Mouse (Mus musculus) adrenal gland, adult 18-20 months (tissue): Measurements from ENCODE around the gene Lexm. TPM values are rescaled to one million over a fixed set of nuclear protein-coding genes. Genes with fewer than 3 reads are reported as not detected.

Source experiments
- DNase-seq, 2 experiments: peaks; one replicate each; pipeline ENCODE4 v3.0.0; 2021 to 2022; ENCODE audit warnings: low spot score in 2 of 2
- total RNA-seq, 2 experiments: library from RNA; stranded (reverse); gene quantifications; 1 replicate in 1 of 2; 2 replicates in 1 of 2; pipeline ENCODE4 v1.2.3; 2021

Gene Lexm
- total RNA-seq, 2 experiments from 2014 or later, result not detected

DNA sequence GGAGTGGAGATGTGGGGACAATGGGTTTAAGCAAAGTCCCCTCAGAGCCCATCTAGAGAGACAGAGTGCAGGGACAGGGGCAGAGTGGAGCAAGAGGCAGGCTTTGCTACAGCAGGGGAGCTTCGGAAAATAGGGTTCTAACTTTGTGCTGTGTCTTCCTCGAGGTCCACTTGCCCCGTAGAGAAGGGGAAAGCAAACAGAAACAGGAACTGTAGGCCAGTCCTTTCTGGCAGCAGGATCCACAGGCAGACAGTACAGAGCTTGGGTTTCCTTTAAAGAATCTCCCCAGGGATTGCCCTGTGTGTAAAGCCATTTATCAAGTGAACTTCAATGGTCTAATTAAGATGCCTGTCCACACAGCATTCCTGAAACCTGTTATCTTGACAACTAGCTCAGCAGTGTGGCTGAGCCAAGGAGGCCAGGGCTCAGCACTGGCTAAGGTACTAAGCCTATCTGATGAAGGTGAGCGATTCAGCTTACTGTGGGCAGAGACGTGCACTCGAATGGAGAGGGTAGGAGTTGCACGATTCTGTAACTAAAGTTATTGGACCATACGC lies 71.1 kb downstream of the Lexm start:
- DNase-seq, result no peak

DNA sequence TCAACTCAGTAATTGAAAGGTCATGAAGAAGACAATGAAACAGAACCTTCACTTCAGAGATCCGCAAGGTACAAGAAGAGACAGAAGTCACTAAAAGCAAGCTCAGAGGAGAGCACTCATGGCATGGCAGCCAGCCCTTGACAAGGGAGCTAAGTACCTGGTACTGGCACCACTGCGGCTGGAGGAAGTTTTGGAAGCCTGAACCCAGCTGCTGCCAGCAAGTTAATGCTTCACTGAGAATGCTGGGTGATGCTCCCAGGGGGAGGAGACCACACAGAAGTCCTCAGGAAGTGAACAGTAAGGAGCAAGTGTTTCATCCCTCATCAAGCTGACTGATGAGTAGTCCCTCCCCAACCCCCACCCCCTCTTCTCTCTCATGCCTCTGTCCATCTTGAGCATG lies 74.8 kb downstream of the Lexm start:
- no peak for DNase-seq

DNA sequence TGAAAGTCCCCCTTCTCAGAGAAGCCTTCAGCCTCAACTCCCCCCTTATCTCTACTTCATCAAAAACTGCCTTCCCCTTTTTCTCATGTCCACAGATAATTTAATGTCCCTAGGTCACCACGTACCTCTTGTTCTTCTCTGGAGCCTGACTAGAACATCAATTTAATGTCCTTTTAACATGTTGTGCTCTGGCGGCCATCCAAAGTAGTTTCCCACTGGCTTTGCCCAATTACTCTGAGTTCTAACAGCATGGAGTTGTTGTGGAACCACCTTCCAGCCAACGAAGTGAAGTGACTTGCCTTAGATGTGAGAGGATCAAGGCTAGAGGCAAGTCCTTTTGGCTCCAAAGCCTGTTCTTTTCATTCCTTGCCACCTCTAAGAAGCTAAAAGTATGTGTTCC lies 75.5 kb downstream of the Lexm start:
- DNase-seq, result no peak

Other genes starting within 250 kb of the Lexm start
- gene Pcsk9, start 152.9 kb downstream of the Lexm start, total RNA-seq, result not detected
- gene Bsnd, start 125.0 kb downstream of the Lexm start, total RNA-seq, result not detected
- gene Dhcr24, start 56.2 kb downstream of the Lexm start, total RNA-seq, result 100 to 1,000 TPM in 1 of 2 experiments, 10 to 100 TPM in 1; 44.3 to 281 TPM
- gene Ttc22, start 5.2 kb upstream of the Lexm start, total RNA-seq, result under 1 TPM in 1 of 2 experiments, not detected in 1; 0.10 TPM
- gene Pars2, start 33.8 kb upstream of the Lexm start, total RNA-seq, result 1 to 10 TPM; 3.2 to 4.9 TPM
- gene Ttc4, start 61.7 kb upstream of the Lexm start, total RNA-seq, result 10 to 100 TPM; 21.9 to 22.1 TPM
- gene Mroh7, start 113.7 kb upstream of the Lexm start, total RNA-seq, result 1 to 10 TPM; 1.5 to 1.7 TPM
- gene Fam151a, start 116.6 kb upstream of the Lexm start, total RNA-seq, result under 1 TPM; 0.20 to 0.26 TPM
- gene Acot11, start 187.8 kb upstream of the Lexm start, total RNA-seq, result 100 to 1,000 TPM in 1 of 2 experiments, 10 to 100 TPM in 1; 99.8 to 239 TPM